Mouse (Mus musculus): ENCODE measurements around the gene Tgfb2.

The Tgfb2 gene

GRCm38 (mm10) chr1:186608116-186608515 is 97.7 kb downstream of the Tgfb2 start:
- Histone ChIP-seq H3K27me3 (ENCODE audit: insufficient read depth, low read length) (no peaks in the 10 kb centered on the region), H3K4me1 (replicated peaks; ENCODE audit: low read depth, low read length) (peaks cover 19% of the 10 kb centered on the region), H3K4me3 (replicated peaks; ENCODE audit: low read length) (no peak overlapping the region), H3K36me3 (ENCODE audit: insufficient read depth, low read length) (no peaks in the 10 kb centered on the region), H3K9me3 (ENCODE audit: low read length) (no peaks in the 10 kb centered on the region)
- no peak for TF ChIP-seq NANOG (IDR thresholded peaks at IDR 0.05; ENCODE audit: borderline replicate concordance, low read length)
- TF ChIP-seq POU5F1 (IDR thresholded peaks at IDR 0.05; ENCODE audit: borderline replicate concordance, low read length), result no peak
- no peak for TF ChIP-seq CTCF (conservative IDR thresholded peaks at IDR 0.05; ENCODE audit: low read length)

GRCm38 (mm10) chr1:186605635-186606034 is 100.2 kb downstream of the Tgfb2 start:
- TF ChIP-seq NANOG (IDR thresholded peaks at IDR 0.05; ENCODE audit: borderline replicate concordance, low read length), result no peak
- no peak for TF ChIP-seq CTCF (conservative IDR thresholded peaks at IDR 0.05; ENCODE audit: low read length)
- TF ChIP-seq POU5F1 (IDR thresholded peaks at IDR 0.05; ENCODE audit: borderline replicate concordance, low read length), result no peak

GRCm38 (mm10) chr1:186604124-186604523 is 101.7 kb downstream of the Tgfb2 start:
- TF ChIP-seq CTCF (conservative IDR thresholded peaks at IDR 0.05; ENCODE audit: low read length) (no peak), NANOG (IDR thresholded peaks at IDR 0.05; ENCODE audit: borderline replicate concordance, low read length) (no peak), POU5F1 (IDR thresholded peaks at IDR 0.05; ENCODE audit: borderline replicate concordance, low read length) (no peak)
- H3K4me1 ChIP-seq (replicated peaks; ENCODE audit: low read depth, low read length), result peaks cover 16% of the 10 kb centered on the region

More at GRCm38 (mm10) chr1:186605635-186606034, 100.2 kb downstream of the Tgfb2 start:
- peaks cover 29% of the 10 kb centered on the region for H3K4me1 ChIP-seq (replicated peaks; ENCODE audit: low read depth, low read length)
- no peaks in the 10 kb centered on the region for H3K9me3 ChIP-seq (ENCODE audit: low read length)
- H3K36me3 ChIP-seq (ENCODE audit: insufficient read depth, low read length), result no peaks in the 10 kb centered on the region
- no peaks in the 10 kb centered on the region for H3K27me3 ChIP-seq (ENCODE audit: insufficient read depth, low read length)
- no peak overlapping the region for H3K4me3 ChIP-seq (replicated peaks; ENCODE audit: low read length)

GRCm38 (mm10) chr1:186588226-186588625 is 117.6 kb downstream of the Tgfb2 start:
- TF ChIP-seq NANOG (IDR thresholded peaks at IDR 0.05; ENCODE audit: borderline replicate concordance, low read length), result no peak
- TF ChIP-seq CTCF (conservative IDR thresholded peaks at IDR 0.05; ENCODE audit: low read length), result no peak
- TF ChIP-seq POU5F1 (IDR thresholded peaks at IDR 0.05; ENCODE audit: borderline replicate concordance, low read length), result no peak
- Histone ChIP-seq H3K36me3 (ENCODE audit: insufficient read depth, low read length) (no peaks in the 10 kb centered on the region), H3K4me1 (replicated peaks; ENCODE audit: low read depth, low read length) (no peaks in the 10 kb centered on the region), H3K9me3 (ENCODE audit: low read length) (no peaks in the 10 kb centered on the region), H3K4me3 (replicated peaks; ENCODE audit: low read length) (no peak overlapping the region), H3K27me3 (ENCODE audit: insufficient read depth, low read length) (0 out of 2 replicates have a peak, but pooled peaks cover 2% of the 10 kb centered on the region)

More at GRCm38 (mm10) chr1:186604124-186604523, 101.7 kb downstream of the Tgfb2 start:
- Histone ChIP-seq H3K9me3 (ENCODE audit: low read length) (no peaks in the 10 kb centered on the region), H3K4me3 (replicated peaks; ENCODE audit: low read length) (no peak overlapping the region), H3K36me3 (ENCODE audit: insufficient read depth, low read length) (no peaks in the 10 kb centered on the region), H3K27me3 (ENCODE audit: insufficient read depth, low read length) (no peaks in the 10 kb centered on the region; the same call in 1 of the 2 replicates)

GRCm38 (mm10) chr1:186587065-186587804 is 118.6 kb downstream of the Tgfb2 start:
- H3K4me3 ChIP-seq (replicated peaks; ENCODE audit: low read length), result no peak overlapping the region
- TF ChIP-seq POU5F1 (IDR thresholded peaks at IDR 0.05; ENCODE audit: borderline replicate concordance, low read length) (no peak), NANOG (IDR thresholded peaks at IDR 0.05; ENCODE audit: borderline replicate concordance, low read length) (no peak), CTCF (conservative IDR thresholded peaks at IDR 0.05; ENCODE audit: low read length) (no peak)
- H3K36me3 ChIP-seq (ENCODE audit: insufficient read depth, low read length), result no peaks in the 10 kb centered on the region
- peaks cover 2% of the 10 kb centered on the region; the same call in 1 of the 2 replicates for H3K27me3 ChIP-seq (ENCODE audit: insufficient read depth, low read length)
- H3K4me1 ChIP-seq (replicated peaks; ENCODE audit: low read depth, low read length), result 0 out of 2 replicates have a peak, but pooled peaks cover 5% of the 10 kb centered on the region
- H3K9me3 ChIP-seq (ENCODE audit: low read length), result no peaks in the 10 kb centered on the region

GRCm38 (mm10) chr1:186585571-186586164 is 120.1 kb downstream of the Tgfb2 start:
- no peaks in the 10 kb centered on the region for H3K36me3 ChIP-seq (ENCODE audit: insufficient read depth, low read length)
- H3K27me3 ChIP-seq (ENCODE audit: insufficient read depth, low read length), result peaks cover 2% of the 10 kb centered on the region; the same call in 1 of the 2 replicates
- 0 out of 2 replicates have a peak, but pooled peaks cover 5% of the 10 kb centered on the region for H3K4me1 ChIP-seq (replicated peaks; ENCODE audit: low read depth, low read length)
- H3K9me3 ChIP-seq (ENCODE audit: low read length), result no peaks in the 10 kb centered on the region
- no peak for TF ChIP-seq POU5F1 (IDR thresholded peaks at IDR 0.05; ENCODE audit: borderline replicate concordance, low read length)
- no peak overlapping the region for H3K4me3 ChIP-seq (replicated peaks; ENCODE audit: low read length)

- Histone ChIP-seq H3K4me1 (replicated peaks; ENCODE audit: low read depth, low read length) (0 out of 2 replicates have a peak, but pooled peaks cover 5% of the 10 kb centered on the region), H3K27me3 (ENCODE audit: insufficient read depth, low read length) (peaks cover 2% of the 10 kb centered on the region; the same call in 1 of the 2 replicates), H3K4me3 (replicated peaks; ENCODE audit: low read length) (no peak overlapping the region), H3K36me3 (ENCODE audit: insufficient read depth, low read length) (no peaks in the 10 kb centered on the region), H3K9me3 (ENCODE audit: low read length) (no peaks in the 10 kb centered on the region)
- TF ChIP-seq POU5F1 (IDR thresholded peaks at IDR 0.05; ENCODE audit: borderline replicate concordance, low read length) (no peak), CTCF (conservative IDR thresholded peaks at IDR 0.05; ENCODE audit: low read length) (no peak), NANOG (IDR thresholded peaks at IDR 0.05; ENCODE audit: borderline replicate concordance, low read length) (no peak)
Observed at GRCm38 (mm10) chr1:186583933-186584332, 121.9 kb downstream of the Tgfb2 start.

GRCm38 (mm10) chr1:186582113-186582512 is 123.7 kb downstream of the Tgfb2 start:
- H3K9me3 ChIP-seq (ENCODE audit: low read length), result no peaks in the 10 kb centered on the region
- TF ChIP-seq NANOG (IDR thresholded peaks at IDR 0.05; ENCODE audit: borderline replicate concordance, low read length) (no peak), POU5F1 (IDR thresholded peaks at IDR 0.05; ENCODE audit: borderline replicate concordance, low read length) (no peak), CTCF (conservative IDR thresholded peaks at IDR 0.05; ENCODE audit: low read length) (no peak)

More at GRCm38 (mm10) chr1:186582113-186582512, 123.7 kb downstream of the Tgfb2 start:
- Histone ChIP-seq H3K4me3 (replicated peaks; ENCODE audit: low read length) (no peak overlapping the region), H3K36me3 (ENCODE audit: insufficient read depth, low read length) (no peaks in the 10 kb centered on the region), H3K27me3 (ENCODE audit: insufficient read depth, low read length) (no peaks in the 10 kb centered on the region; the same call in 1 of the 2 replicates), H3K4me1 (replicated peaks; ENCODE audit: low read depth, low read length) (0 out of 2 replicates have a peak, but pooled peaks cover 5% of the 10 kb centered on the region)
